Mouse (Mus musculus) ES-Bruce4 (cell line): ENCODE measurements around the gene Stat5b.

Experiments used
- CTCF ChIP-seq: IDR thresholded peaks from one replicate; pipeline ENCODE4 v1.8.1; 2011; ENCODE audit warnings: low read depth, low read length
- EP300 ChIP-seq: IDR thresholded peaks from 2 replicates; pipeline ENCODE4 v1.6.1; 2011; ENCODE audit warnings: low read depth, low read length; ENCODE audit not compliant: insufficient read depth
- POLR2A ChIP-seq: IDR thresholded peaks from one replicate; pipeline ENCODE4 v1.8.1; 2011; ENCODE audit warnings: low read length; ENCODE audit not compliant: insufficient read depth

DNA sequence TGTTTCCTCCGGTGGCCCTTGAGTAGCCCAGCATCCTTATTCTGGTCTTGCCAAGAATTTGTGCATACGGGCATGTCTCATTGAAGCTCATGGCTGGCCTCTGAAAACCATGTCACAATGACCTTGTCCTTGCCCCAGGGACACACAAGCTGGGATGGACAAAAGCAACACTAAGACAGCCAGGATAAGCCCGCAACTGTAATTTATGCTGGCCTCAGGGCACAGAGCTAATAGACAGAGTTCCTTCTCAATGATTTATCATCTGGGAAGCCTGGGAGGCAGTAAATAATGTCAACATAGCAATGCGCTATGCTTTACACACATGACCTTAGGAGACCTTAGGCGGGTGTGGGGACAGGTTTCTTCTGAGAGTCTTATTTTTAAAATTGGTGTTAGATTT lies 51.1 kb downstream of the Stat5b start:
- TF ChIP-seq EP300 = no peak
- TF ChIP-seq CTCF = no peak
- TF ChIP-seq POLR2A = no peak
